Comparison of ENCODE assay signal across 10 mouse cellular contexts in genomic region chr16:84620861-84621260, GRCm38 (mm10).
A peak's percentile ranks its signal among the peaks of the same experiment; 100 is the strongest.
DNase-seq lines count a peak whose midpoint lies in the region; ATAC-seq and TF ChIP-seq lines count a peak whose summit lies in the region.
"Had no signal": no experiment of that assay in that cellular context is flagged by ENCODE, and none has a peak within 500 bp of the region (broad histone marks: within the 10 kb centered on the region; RNA-seq: fewer than 3 reads in every experiment).

No protein-coding gene starts in this region.

- peak overlapping the region; percentile 29; the same call in 1 of the 2 replicates for H3K4me2 ChIP-seq in heart, embryonic 12.5 days
- no peak overlapping the region for H3K4me2 ChIP-seq in liver, embryonic 11.5 days
- H3K4me2 ChIP-seq in liver, embryonic 16.5 days (ENCODE audit: low read depth, low read length), result peak overlapping the region; percentile 36; the same call in 1 of the 2 replicates
- H3K4me2 ChIP-seq: hindbrain, embryonic 15.5 days had no signal

- H3K27me3 ChIP-seq in heart, embryonic 12.5 days (replicated peaks), result no peaks in the 10 kb centered on the region
- no peaks in the 10 kb centered on the region for H3K27me3 ChIP-seq in heart, embryonic 10.5 days (ENCODE audit: insufficient read depth, poor library complexity, severe bottlenecking)
- H3K27me3 ChIP-seq in liver, adult 2 months (ENCODE audit: control insufficient read depth, insufficient read depth, low read length), result no peaks in the 10 kb centered on the region
- no peaks in the 10 kb centered on the region for H3K27me3 ChIP-seq in liver, embryonic 11.5 days (replicated peaks; ENCODE audit: control insufficient read depth, insufficient read depth, low read length)
- H3K27me3 ChIP-seq in liver, embryonic 16.5 days (ENCODE audit: control insufficient read depth, insufficient read depth, low read depth, low read length), result no peaks in the 10 kb centered on the region
- H3K27me3 ChIP-seq: hindbrain, embryonic 15.5 days had no signal

- no peak for TF ChIP-seq POLR2A in liver, adult 2 months (IDR thresholded peaks at IDR 0.05; ENCODE audit: extremely low read depth, insufficient read depth, low read length)
- no peak for TF ChIP-seq POLR2A in bone marrow, adult 2 months (IDR thresholded peaks at IDR 0.05; ENCODE audit: borderline replicate concordance, control insufficient read depth, low read depth, low read length)

- H3K9ac ChIP-seq in heart, embryonic 12.5 days, result no peak overlapping the region
- no peak overlapping the region for H3K9ac ChIP-seq in liver, adult 2 months (ENCODE audit: low read depth, low read length)
- H3K9ac ChIP-seq in liver, embryonic 11.5 days (ENCODE audit: low read depth, low read length), result no peak overlapping the region
- H3K9ac ChIP-seq in liver, embryonic 16.5 days (ENCODE audit: low read depth, low read length), result no peak overlapping the region
- H3K9ac ChIP-seq: hindbrain, embryonic 15.5 days had no signal

- H3K4me1 ChIP-seq in heart, embryonic 12.5 days (replicated peaks), result no peaks in the 10 kb centered on the region
- no peaks in the 10 kb centered on the region for H3K4me1 ChIP-seq in heart, embryonic 10.5 days
- H3K4me1 ChIP-seq in liver, adult 2 months (ENCODE audit: control insufficient read depth, insufficient read depth, low read length), result no peaks in the 10 kb centered on the region; the same call in 1 of the 2 replicates
- no peaks in the 10 kb centered on the region for H3K4me1 ChIP-seq in liver, embryonic 11.5 days (replicated peaks; ENCODE audit: control insufficient read depth, insufficient read depth, low read length)
- no peaks in the 10 kb centered on the region; the same call in 1 of the 2 replicates for H3K4me1 ChIP-seq in bone marrow, adult 2 months (ENCODE audit: control insufficient read depth, insufficient read depth, low read length)
- no peaks in the 10 kb centered on the region for H3K4me1 ChIP-seq in liver, embryonic 16.5 days (ENCODE audit: control insufficient read depth, low read depth, low read length)
- H3K4me1 ChIP-seq: hindbrain, embryonic 15.5 days had no signal

- no CpG with 5 or more reads among the region's 1 CpGs for WGBS in heart, embryonic 12.5 days
- no CpG with 5 or more reads among the region's 1 CpGs for WGBS in heart, embryonic 10.5 days
- no CpG with 5 or more reads among the region's 1 CpGs for WGBS in liver, adult 2 months
- WGBS in liver, embryonic 11.5 days, result no CpG with 5 or more reads among the region's 1 CpGs
- whole genome bisulfite sequencing in bone marrow, adult 2 months, result no CpG with 5 or more reads among the region's 1 CpGs
- no CpG with 5 or more reads among the region's 1 CpGs for WGBS in liver, embryonic 16.5 days (ENCODE audit: insufficient replicate concordance)

- peak overlapping the region; percentile 21; the same call in 1 of the 2 replicates for H3K4me3 ChIP-seq in heart, embryonic 12.5 days
- H3K4me3 ChIP-seq in heart, embryonic 10.5 days, result no peak overlapping the region
- peak overlapping the region; percentile 54; the same call in 1 of the 2 replicates for H3K4me3 ChIP-seq in liver, adult 2 months (ENCODE audit: insufficient read depth, low read depth, low read length)
- H3K4me3 ChIP-seq in liver, embryonic 11.5 days (ENCODE audit: low read depth, low read length), result no peak overlapping the region
- peak overlapping the region; percentile 60 for H3K4me3 ChIP-seq in bone marrow, adult 2 months (replicated peaks; ENCODE audit: control insufficient read depth, low read depth, low read length)
- H3K4me3 ChIP-seq in liver, embryonic 16.5 days (ENCODE audit: low read depth, low read length), result peak overlapping the region; percentile 33
- H3K4me3 ChIP-seq: erythroblast, embryonic 14.5 days; hindbrain, embryonic 15.5 days had no signal

- DNase-seq in heart, embryonic 10.5 days (ENCODE audit: low spot score), result no peak
- DNase-seq in liver, adult 2 months (ENCODE audit: extremely low read depth, low read depth, low spot score), result no peak
- no peak for DNase-seq in liver, embryonic 11.5 days (ENCODE audit: low spot score)
- no peak for DNase-seq in T-cell, adult 2 months (ENCODE audit: low spot score)
- DNase-seq in adrenal gland, adult (ENCODE audit: inconsistent age in 2 of 2, low spot score in 1 of 2), result no peak

- no peaks in the 10 kb centered on the region for H3K36me3 ChIP-seq in heart, embryonic 12.5 days
- no peaks in the 10 kb centered on the region for H3K36me3 ChIP-seq in heart, embryonic 10.5 days
- H3K36me3 ChIP-seq in liver, adult 2 months (ENCODE audit: control insufficient read depth, insufficient read depth, low read length), result no peaks in the 10 kb centered on the region
- no peaks in the 10 kb centered on the region for H3K36me3 ChIP-seq in liver, embryonic 11.5 days (ENCODE audit: control insufficient read depth, insufficient read depth, low read length)
- H3K36me3 ChIP-seq in liver, embryonic 16.5 days (ENCODE audit: control insufficient read depth, insufficient read depth), result no peaks in the 10 kb centered on the region
- H3K36me3 ChIP-seq: hindbrain, embryonic 15.5 days had no signal

- ATAC-seq in heart, embryonic 12.5 days (ENCODE audit: insufficient number of reproducible peaks, low FRiP score), result no peak
- ATAC-seq in liver, embryonic 11.5 days (replicated peaks; ENCODE audit: low FRiP score), result no peak
- ATAC-seq in liver, embryonic 16.5 days (ENCODE audit: low read depth), result no peak

- H3K9me3 ChIP-seq in heart, embryonic 12.5 days (replicated peaks), result no peaks in the 10 kb centered on the region
- no peaks in the 10 kb centered on the region for H3K9me3 ChIP-seq in heart, embryonic 10.5 days
- no peaks in the 10 kb centered on the region for H3K9me3 ChIP-seq in liver, embryonic 11.5 days (ENCODE audit: control insufficient read depth, low read length)
- no peaks in the 10 kb centered on the region for H3K9me3 ChIP-seq in liver, embryonic 16.5 days (replicated peaks; ENCODE audit: control insufficient read depth, low read length)
- H3K9me3 ChIP-seq: hindbrain, embryonic 15.5 days had no signal

- TF ChIP-seq CTCF in liver, adult 2 months (IDR thresholded peaks at IDR 0.05; ENCODE audit: low read depth, low read length), result no peak
- TF ChIP-seq CTCF in bone marrow, adult 2 months (IDR thresholded peaks at IDR 0.05; ENCODE audit: control insufficient read depth, insufficient read depth, low read length), result no peak

- no peak overlapping the region for H3K27ac ChIP-seq in heart, embryonic 12.5 days (ENCODE audit: poor library complexity, severe bottlenecking)
- no peak overlapping the region for H3K27ac ChIP-seq in heart, embryonic 10.5 days
- H3K27ac ChIP-seq in liver, adult 2 months (replicated peaks; ENCODE audit: insufficient read depth, low read depth, low read length), result no peak overlapping the region
- no peak overlapping the region for H3K27ac ChIP-seq in liver, embryonic 11.5 days (ENCODE audit: low read depth, low read length)
- no peak overlapping the region; the same call in 1 of the 2 replicates for H3K27ac ChIP-seq in bone marrow, adult 2 months (ENCODE audit: control insufficient read depth, insufficient read depth, low read depth, low read length, poor library complexity)
- H3K27ac ChIP-seq in liver, embryonic 16.5 days (ENCODE audit: low read length), result no peak overlapping the region
- H3K27ac ChIP-seq: hindbrain, embryonic 15.5 days had no signal

- H3K79me2 ChIP-seq in liver, adult 2 months (ENCODE audit: control insufficient read depth, insufficient read depth, low read length), result no peaks in the 10 kb centered on the region

Comparison
In these comparisons a context has a peak if more than half of its experiments do, and no peak if none do; other contexts are left out.
1. H3K4me3 ChIP-seq: peak in heart, embryonic 12.5 days (single experiment), liver, adult 2 months (single experiment), bone marrow, adult 2 months (single experiment) and liver, embryonic 16.5 days (single experiment); none in heart, embryonic 10.5 days (single experiment) and liver, embryonic 11.5 days (single experiment).